Mouse (Mus musculus) cerebellum, adult 9-11 months (tissue): ENCODE data around the gene Nrxn1.

Experiments used
- DNase-seq: peaks from one replicate; pipeline ENCODE4 v3.0.0; 2022

The Nrxn1 gene

GRCm38 (mm10) chr17:90425974-90426373 lies 666.9 kb downstream of the Nrxn1 start:
- DNase-seq = peak; percentile 90

- peak; percentile 89 for DNase-seq
Measured at GRCm38 (mm10) chr17:90422591-90422990, 670.3 kb downstream of the Nrxn1 start.

DNA sequence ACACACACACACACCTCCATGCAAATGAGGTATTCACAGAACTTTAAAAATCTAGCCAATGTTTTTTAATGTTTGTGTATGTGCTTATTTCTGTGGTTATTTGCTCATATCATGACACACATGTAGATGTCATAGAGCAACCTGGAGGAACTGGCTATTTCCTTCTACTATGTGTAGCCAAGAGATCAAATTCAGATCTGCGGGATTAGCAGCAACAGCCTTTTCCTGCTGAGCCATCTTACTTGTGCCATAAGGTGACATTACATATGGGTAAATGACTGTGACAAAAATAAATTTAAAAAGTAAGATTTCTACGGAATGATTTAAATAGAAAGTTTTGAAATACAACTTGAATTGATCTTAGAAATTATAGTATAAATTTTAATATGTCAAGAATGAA lies 672.1 kb downstream of the Nrxn1 start:
- no peak for DNase-seq

- peak; percentile 46 for DNase-seq
Measured at GRCm38 (mm10) chr17:90419615-90420014, 673.3 kb downstream of the Nrxn1 start.

- no peak for DNase-seq
Measured at GRCm38 (mm10) chr17:90396357-90396756, 696.5 kb downstream of the Nrxn1 start.

DNA sequence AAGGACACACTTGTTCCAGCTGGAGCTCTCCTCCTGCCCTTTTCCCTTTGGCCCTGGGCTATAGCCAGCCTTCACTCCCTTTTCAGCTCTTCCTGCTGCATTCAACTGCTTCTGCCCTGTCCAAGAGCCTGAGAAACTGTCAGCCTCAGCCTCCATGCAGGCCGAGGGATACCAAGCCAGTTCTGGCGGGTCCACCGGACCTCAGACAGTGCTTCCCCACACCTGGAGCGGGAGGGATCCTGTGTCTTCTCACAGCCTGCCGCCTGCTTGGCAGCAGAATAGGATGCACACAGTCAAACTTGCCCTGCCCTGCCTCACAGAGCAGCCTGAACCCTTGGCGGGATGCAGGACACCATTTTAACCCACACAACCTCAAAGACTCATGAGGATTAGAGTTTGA lies 698.3 kb downstream of the Nrxn1 start:
- DNase-seq = peak; percentile 39

DNA sequence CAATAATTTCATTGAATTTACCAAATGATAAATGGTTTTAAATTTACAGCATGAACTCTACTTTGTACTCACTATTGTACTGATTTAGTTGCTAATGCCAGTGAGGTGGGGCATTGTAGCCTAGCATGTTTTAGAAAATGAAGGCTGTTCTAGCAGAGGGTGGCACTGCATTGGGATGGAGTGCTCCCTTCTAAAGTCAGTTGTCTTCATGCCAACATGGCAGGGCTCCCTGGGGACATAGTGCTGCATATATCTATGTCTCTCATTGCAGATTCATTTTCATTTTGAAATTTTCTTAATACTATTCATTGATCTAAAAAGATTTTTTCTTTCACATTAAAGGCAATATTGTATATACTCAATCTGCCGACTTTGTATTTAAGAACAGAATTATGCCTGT lies 700.1 kb downstream of the Nrxn1 start:
- DNase-seq = no peak

- DNase-seq = peak; percentile 39
Measured at GRCm38 (mm10) chr17:90390316-90391212, 702.3 kb downstream of the Nrxn1 start.

DNA sequence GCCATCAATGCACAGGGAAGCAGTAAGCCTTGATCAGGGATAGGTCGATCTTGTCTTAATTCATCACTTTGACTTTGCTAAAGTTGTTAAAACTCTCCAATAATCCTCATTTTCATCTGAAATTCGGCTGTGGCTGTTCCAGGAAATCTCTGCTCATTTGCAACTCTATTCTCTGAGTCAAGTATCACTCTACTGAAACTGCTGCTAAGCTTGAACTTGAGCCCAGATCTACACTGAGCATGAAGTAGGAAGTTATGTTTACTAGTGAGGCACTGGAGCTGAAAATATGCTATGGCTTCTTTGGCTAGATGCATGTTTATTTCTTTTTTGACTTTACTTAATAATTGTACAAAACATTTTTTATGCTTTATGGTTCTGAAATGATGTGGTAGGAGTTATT lies 708.0 kb downstream of the Nrxn1 start:
- no peak for DNase-seq

- DNase-seq = no peak
Measured at GRCm38 (mm10) chr17:90382496-90383443, 710.1 kb downstream of the Nrxn1 start.

DNA sequence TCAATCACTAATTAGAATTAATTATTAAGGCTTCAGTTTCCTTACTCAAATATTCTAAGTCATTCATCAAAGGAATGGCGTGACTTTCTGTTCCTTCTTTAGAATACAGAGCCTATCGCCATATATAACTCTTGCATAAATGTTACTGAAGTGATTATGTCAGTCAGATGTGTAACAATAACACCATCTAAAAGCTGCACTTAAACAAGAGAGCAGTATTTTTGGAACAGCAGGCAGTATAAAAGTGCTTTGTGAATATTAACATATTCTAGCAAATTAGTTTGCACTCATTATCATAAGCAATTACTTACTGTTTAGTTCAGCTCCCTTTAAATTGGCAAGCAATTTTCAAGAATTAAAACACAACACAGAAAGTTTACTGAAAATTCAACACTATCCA lies 716.3 kb downstream of the Nrxn1 start:
- no peak for DNase-seq

DNA sequence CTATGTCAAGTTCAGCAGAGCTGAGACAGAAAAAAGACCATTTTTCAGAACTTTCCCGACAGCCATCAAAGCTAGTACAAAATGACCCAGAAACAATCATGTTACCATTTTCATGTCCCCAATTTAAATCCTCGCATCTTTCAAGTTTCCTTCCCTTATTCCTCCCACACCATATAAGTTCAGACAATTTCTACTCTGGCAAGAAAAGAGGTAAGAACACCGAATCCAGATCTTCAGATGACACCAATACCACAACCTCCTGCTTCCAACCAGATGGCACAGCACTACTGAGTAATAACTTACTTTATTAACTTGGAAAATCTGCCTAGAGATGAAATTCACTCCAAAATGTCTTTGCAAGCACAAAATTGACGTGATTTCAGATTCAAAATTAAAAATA lies 730.7 kb downstream of the Nrxn1 start:
- DNase-seq = no peak

DNA sequence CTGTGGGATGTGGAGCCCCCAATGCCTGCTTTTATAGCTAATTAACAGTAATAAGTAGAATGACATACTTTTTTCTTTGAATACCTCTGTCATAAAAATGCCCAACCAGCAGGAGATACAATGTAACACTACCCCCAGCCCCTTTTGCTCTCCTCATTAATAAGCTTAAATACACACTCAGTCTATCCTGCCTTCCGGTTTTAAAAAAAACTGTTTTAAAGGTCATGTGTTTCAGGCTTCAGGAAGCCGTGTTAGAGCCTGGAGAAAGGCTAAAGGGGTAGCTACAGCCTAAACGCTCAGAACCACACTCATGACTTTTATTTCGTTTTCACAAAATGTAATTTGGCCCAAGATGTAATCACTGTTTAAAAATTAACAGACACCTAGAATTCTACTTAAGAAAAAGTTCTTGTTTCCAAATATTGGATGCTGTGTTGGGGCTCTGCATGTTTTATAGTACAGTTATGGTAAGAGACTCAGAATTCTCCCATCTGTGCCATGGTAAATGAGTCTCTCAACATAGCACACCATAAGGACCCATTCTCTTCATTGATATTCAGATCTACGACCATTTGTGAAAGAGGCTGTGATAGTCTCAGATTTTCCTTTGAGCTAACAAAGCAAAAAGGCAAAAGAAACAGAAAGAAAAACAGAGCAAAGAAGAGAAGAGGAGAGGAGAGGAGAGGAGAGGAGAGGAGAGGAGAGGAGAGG lies 743.3 kb downstream of the Nrxn1 start:
- DNase-seq = no peak

DNA sequence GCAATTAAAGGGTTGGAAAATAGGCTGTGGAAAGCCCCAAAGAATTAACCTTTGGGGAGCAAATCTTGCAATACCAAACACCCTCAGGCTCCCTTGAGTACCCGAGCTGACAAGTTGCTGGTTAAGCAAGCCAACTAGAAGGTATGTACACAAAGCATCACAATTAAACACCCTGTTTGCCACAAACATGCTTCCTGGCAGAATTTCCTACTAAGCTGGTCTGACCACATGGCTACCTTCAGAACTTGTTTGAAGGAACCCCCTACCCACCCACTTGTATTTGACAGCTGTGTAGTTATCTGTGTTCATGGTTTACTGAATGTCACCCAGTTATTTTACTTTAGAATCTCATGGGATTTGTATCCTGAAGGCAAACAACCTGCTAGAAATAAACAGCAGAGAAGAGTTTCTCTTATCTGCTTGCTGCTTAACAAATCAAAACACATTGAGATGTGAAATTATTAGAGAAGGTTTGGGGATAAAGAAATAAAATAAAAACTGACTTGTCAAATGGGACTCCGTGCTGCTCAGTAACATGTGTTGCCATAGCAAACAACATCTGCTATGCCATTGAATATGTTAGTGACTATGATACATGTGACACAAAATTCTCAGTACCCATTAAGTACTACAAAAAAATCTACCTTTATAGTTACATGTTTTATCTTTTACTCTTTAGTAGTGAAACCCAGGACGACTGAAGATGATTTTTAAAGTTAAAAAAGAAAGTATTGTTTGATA lies 746.0 kb downstream of the Nrxn1 start:
- DNase-seq = no peak

DNA sequence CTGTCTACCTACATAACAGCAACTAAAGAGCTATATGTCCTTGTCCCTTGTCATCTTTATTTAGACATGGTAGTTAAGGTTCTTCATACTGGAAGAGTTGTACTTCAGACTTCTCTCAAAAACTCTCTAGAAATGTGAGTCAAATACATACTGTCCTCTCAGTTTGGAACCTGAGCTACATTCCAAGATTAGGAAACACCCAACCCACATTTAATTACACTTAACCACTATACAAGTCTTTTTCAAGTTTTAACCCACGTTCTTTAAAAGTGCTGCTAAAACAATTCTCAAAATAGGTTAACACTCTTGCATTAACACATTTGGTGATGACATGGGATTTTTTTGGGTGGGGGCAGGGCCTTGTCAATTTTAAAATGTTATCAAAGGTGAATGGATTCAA lies 759.4 kb downstream of the Nrxn1 start:
- DNase-seq = no peak

DNA sequence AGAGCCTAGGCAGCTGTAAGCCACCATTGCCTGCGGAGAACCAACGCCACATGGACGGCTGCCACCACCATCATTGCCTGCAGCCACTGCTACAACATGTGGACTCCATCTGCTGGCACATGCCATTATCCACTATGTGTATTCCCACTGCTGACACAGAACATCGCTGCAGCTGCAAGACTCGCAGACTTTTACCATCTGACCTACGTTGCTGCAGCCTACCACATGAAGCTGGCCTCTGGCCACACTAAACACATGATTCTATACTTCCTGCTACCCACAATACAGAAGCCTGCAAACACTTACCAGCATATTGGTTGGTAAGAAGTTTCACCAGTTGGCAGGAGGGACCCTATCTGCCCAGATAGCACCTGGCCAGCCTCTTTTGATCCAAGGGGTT lies 769.2 kb downstream of the Nrxn1 start:
- DNase-seq = no peak

GRCm38 (mm10) chr17:90272225-90272624 lies 820.6 kb downstream of the Nrxn1 start:
- no peak for DNase-seq

DNA sequence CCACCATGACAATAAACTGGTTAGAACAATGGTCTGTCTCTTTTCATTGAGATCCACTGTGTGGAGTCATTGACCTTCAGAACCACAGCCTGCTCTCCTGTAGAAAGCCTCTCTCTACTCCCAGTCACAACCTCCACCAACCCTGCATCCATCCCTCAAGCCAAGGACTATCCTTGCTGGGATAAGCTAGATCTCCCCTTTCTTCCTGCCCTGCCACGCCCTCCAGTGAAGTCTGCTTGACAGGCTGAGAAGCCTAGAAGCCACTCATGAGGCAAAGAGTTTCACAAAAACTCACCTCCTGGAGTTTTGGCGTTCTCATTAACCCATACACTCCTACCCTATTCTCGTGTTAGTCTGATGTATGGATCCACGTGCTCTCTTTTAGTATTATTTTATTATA lies 821.7 kb downstream of the Nrxn1 start:
- DNase-seq = no peak

DNA sequence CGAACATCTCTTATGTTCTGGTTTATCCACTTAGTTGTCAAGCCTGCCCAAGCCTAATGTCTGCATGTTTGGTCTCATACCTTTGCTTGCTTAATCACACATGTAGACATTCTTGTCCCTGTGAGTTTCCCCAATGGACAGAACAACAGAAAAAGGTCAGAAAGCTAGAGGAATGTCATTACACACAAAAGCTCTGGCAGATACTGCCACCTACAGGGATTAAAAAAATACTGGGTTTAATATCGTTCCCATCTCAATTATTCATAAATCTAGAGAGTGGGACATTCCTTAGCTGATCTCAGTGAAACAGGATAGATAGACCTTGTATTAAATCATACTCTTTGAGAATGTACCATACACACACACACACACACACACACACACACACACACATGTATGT lies 823.7 kb downstream of the Nrxn1 start:
- DNase-seq = no peak

DNA sequence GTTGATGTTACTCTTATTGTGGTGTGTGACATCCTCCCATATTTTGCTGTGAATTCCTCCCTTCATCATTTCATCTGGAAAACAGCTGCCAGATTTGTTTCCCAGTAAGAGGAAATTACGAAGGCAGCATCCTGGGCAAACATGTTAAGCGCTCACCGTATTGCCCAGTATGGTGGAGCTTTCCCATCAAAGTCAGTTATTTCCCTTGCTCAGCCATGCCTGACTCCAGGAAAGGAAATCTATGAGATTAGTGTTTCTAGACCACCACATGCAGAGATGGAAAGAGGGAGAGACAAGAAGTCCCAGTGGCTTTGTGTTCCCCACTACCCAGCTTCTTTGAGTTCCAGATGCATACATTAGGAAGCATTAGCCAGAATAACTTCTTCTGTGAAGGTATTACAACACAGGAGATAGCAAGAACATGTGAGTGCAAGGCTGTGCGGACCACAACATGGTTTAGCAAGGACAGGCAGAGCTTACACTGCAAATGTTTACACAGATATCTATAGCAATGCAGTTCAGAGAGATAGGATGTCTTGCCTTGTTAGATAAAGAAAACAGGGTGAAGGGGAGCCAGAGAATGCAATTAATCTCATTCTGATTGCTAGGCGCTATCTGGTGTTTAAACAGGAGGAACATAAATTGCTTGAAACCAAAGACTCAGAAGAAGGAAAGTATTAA lies 839.3 kb downstream of the Nrxn1 start:
- DNase-seq = no peak

DNA sequence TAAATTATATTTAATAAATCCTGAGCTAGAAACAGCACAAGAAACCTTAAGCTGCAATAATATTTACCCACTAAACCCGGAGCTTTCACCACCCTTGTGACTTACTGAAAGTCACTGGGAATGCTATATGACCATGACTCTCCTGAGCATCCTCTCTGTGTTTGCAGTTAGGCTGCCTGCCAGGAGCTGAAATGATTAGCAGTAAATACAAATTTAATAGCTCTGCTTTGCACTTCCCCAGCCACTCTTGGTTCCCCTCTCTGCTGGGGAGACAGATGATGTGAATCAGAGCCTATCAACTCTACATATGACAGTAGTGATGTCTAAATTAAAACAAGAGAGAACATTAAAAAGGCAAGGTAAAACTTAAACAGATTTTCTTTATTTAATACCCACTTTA lies 840.7 kb downstream of the Nrxn1 start:
- DNase-seq = peak; percentile 34
